Mouse (Mus musculus): ENCODE measurements around the gene Gm49359. TPM values are rescaled to one million over a fixed set of nuclear protein-coding genes. Genes with fewer than 3 reads are reported as not detected.
A peak's percentile ranks its signal among the peaks of the same experiment; 100 is the strongest.
"Not testable (repeated sequence)": the region's sequence is repeated elsewhere in the genome, so short reads cannot be mapped to it uniquely, and the experiment has no call there.

The Gm49359 gene
- 3.7 and 6.3 TPM in 2 replicates for total RNA-seq (2014; rRNA removed; ENCODE audit: low replicate concordance)
- 6.9 and 7.4 TPM in 2 replicates for polyA plus RNA-seq (2015; fragmentation: Nextera tagmentation; extraction: Ambion mirVana)

DNA sequence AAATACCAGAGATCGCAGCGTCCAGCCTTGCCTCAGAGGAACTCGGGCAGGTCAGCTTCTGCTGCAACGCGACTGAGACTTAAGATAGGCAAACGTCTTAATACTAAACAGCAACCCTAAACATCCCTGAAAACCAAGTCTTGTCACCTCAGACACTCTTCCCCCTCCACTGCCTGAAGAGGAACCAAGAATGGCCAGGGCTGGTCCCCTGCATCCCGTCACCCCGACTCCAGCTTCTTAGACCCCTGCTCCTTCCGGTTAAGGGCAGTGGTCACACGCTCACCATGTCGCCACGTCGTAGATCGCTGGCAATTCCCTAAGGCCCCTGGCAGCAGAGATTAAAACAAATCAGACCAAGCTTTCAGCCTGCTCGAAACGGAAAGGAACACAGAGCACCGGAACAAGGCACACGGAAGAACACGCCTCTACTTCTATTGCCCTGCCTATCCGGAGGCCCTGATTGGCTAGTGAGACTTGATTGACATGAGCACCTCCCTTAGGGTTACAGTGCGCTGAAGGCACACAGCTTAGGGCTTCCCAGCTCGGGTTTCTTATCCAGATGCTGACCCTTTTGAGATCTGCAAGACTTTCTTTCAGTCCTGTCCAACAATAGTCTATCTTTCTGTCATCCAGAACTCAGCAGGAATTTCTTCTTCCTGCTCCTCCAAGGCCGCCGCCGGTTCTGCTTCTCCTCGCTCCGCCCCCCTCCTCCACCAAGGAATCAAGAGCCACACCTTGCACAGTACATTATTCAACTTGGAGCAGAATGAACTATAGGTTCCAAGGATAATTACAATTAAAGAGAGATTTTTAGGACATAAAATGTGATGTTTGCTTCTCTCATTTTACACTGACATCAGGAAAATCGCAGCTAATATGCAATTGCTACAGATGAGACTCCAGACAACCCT, at the start of gene Gm49359:
Gm49359 (minus strand) TSS at position 409 of the 911 bp plus-strand sequence.
- not testable (repeated sequence) for H3K27me3 ChIP-seq (ENCODE audit: control insufficient read depth, insufficient read depth, low read length); H3K9me3 ChIP-seq (replicated peaks; ENCODE audit: control insufficient read depth, low read length); H3K4me1 ChIP-seq (ENCODE audit: control insufficient read depth, insufficient read depth); H3K36me3 ChIP-seq (replicated peaks; ENCODE audit: control insufficient read depth, insufficient read depth, low read length)
- peak; percentile 92 for DNase-seq (ENCODE audit: low spot score)
- H3K4me3 ChIP-seq (ENCODE audit: low read depth, low read length): peak within 1 kb of the TSS; percentile 62
- peak within 1 kb of the TSS; percentile 56 for H3K4me2 ChIP-seq (ENCODE audit: low read depth, low read length)
- 1% methylated on average over 28 of the region's 28 CpGs for WGBS
- peak within 1 kb of the TSS; percentile 80 for H3K27ac ChIP-seq (ENCODE audit: low read depth)
- peak within 1 kb of the TSS; percentile 72 for H3K9ac ChIP-seq (replicated peaks; ENCODE audit: low read depth, low read length)
- ATAC-seq (ENCODE audit: insufficient read depth, low read depth): peak; percentile 96

DNA sequence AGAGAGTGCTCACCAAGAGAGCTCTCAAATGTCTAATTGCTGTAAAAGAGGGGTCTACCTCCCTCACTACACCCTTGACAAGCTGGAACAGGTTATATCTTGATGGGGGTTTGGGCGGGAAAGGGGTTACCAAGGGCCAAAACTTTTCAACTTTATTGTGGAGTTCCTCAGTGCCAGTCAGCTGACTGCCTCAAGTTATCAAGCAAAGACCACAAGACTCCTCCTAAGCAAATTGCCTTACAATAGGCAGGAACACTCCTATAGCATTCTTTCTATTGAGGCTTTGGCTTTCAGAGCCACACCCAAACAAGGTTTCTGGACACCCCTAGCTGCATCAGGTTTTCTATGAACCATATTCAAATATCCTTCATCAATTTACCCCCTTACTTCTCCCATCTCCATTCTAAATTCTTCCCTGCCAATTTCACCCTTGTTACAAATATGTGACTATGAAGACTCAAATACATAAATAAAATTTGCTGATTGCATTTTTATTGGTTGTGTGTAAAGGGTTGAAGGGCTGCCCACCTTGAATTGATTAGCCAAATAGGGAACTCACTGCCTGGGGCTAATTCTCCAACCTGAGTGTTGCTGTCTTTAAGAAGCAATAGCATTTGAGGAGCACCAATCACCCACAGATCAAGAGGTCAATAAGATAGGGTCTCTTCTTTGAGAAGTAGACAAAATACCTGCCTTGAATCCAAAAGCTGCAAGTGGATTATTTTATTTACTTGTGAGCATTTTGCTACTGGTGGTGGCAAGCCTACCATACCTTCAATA, 44.2 kb upstream of the Gm49359 start:
- not testable (repeated sequence) for DNase-seq (ENCODE audit: low spot score); H3K9ac ChIP-seq (replicated peaks; ENCODE audit: low read depth, low read length); H3K4me2 ChIP-seq (ENCODE audit: low read depth, low read length); H3K27me3 ChIP-seq (ENCODE audit: control insufficient read depth, insufficient read depth, low read length); H3K4me3 ChIP-seq (ENCODE audit: low read depth, low read length); H3K9me3 ChIP-seq (replicated peaks; ENCODE audit: control insufficient read depth, low read length); ATAC-seq (ENCODE audit: insufficient read depth, low read depth); H3K4me1 ChIP-seq (ENCODE audit: control insufficient read depth, insufficient read depth); H3K36me3 ChIP-seq (replicated peaks; ENCODE audit: control insufficient read depth, insufficient read depth, low read length); H3K27ac ChIP-seq (ENCODE audit: low read depth)
- WGBS: 69% methylated on average over 1 of the region's 1 CpGs

DNA sequence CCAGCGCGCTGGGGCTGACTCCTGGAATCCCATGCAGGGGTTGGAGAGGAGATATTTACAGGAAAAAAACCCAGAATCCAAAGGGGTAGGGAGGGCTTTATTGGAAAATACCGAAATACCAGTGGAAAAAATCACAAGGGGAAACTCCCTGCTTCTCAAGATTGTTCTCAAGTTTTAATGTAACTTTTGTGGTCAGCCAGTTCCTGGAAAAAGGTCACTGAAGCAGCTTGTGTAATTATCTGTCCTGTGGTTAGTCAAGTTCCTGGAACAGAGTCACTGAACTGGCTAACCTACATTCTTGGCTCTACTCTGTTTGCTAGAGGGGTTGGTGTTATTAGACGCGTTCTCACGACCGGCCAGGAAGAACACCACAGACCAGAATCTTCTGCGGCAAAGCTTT, 6.0 kb upstream of the Gm49359 start:
- DNase-seq (ENCODE audit: low spot score); H3K27ac ChIP-seq (ENCODE audit: low read depth); H3K9ac ChIP-seq (replicated peaks; ENCODE audit: low read depth, low read length); ATAC-seq (ENCODE audit: insufficient read depth, low read depth); H3K4me2 ChIP-seq (ENCODE audit: low read depth, low read length); H3K36me3 ChIP-seq (replicated peaks; ENCODE audit: control insufficient read depth, insufficient read depth, low read length); H3K9me3 ChIP-seq (replicated peaks; ENCODE audit: control insufficient read depth, low read length); H3K4me1 ChIP-seq (ENCODE audit: control insufficient read depth, insufficient read depth); H3K4me3 ChIP-seq (ENCODE audit: low read depth, low read length); H3K27me3 ChIP-seq (ENCODE audit: control insufficient read depth, insufficient read depth, low read length): not testable (repeated sequence)
- WGBS: 90% methylated on average over 8 of the region's 8 CpGs

DNA sequence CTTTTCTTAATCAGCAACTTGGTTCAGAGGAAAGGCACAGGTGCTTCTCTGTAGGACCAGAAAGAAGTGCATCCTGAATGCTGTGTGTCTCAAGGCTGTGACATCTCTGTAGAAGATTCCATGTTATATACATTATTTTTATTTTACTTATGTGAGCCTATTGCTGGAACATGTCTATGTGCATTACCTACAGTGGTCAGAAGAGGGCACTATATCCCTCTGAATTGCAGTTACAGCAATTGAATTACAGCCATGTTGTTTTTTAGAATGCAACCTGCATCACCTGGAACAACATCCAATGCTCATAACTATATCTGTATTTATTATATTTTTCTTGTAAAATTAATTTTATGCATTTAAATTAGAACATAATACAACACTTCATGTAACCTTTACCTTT, 3.3 kb upstream of the Gm49359 start:
- ATAC-seq (ENCODE audit: insufficient read depth, low read depth); H3K4me1 ChIP-seq (ENCODE audit: control insufficient read depth, insufficient read depth); DNase-seq (ENCODE audit: low spot score); H3K27ac ChIP-seq (ENCODE audit: low read depth); H3K4me3 ChIP-seq (ENCODE audit: low read depth, low read length); H3K9ac ChIP-seq (replicated peaks; ENCODE audit: low read depth, low read length); H3K36me3 ChIP-seq (replicated peaks; ENCODE audit: control insufficient read depth, insufficient read depth, low read length); H3K27me3 ChIP-seq (ENCODE audit: control insufficient read depth, insufficient read depth, low read length); H3K9me3 ChIP-seq (replicated peaks; ENCODE audit: control insufficient read depth, low read length); H3K4me2 ChIP-seq (ENCODE audit: low read depth, low read length): not testable (repeated sequence)
- peak; percentile 38 for TF ChIP-seq CTCF (IDR thresholded peaks at IDR 0.05; ENCODE audit: low read depth)

Small RNAs within 50 kb of the gene (microRNA-seq; reads per million reads assigned to microRNA genes)
- not detected for gene Gm22256

Other genes with a start within 250 kb of the Gm49359 start
- gene Gm3604, start 83.7 kb downstream of the Gm49359 start, total RNA-seq (2014; rRNA removed; ENCODE audit: low replicate concordance): 0.19 TPM in 1 of 2 replicates, not detected in the other
- gene Gm3604, start 83.7 kb downstream of the Gm49359 start, polyA plus RNA-seq (2015; fragmentation: Nextera tagmentation; extraction: Ambion mirVana): 2.0 TPM in 2 replicates
- 2.6 TPM in 1 of 2 replicates, not detected in the other for gene Zfp935, start 91.7 kb upstream of the Gm49359 start, total RNA-seq (2014; rRNA removed; ENCODE audit: low replicate concordance)
- not detected in 2 replicates for gene Zfp935, start 91.7 kb upstream of the Gm49359 start, polyA plus RNA-seq (2015; fragmentation: Nextera tagmentation; extraction: Ambion mirVana)
- gene Zfp934, start 104.4 kb upstream of the Gm49359 start, total RNA-seq (2014; rRNA removed; ENCODE audit: low replicate concordance): 4.9 and 7.0 TPM in 2 replicates
- gene Zfp934, start 104.4 kb upstream of the Gm49359 start, polyA plus RNA-seq (2015; fragmentation: Nextera tagmentation; extraction: Ambion mirVana): 6.6 and 7.4 TPM in 2 replicates
- 3.3 and 3.6 TPM in 2 replicates for gene 6720489N17Rik, start 157.3 kb upstream of the Gm49359 start, total RNA-seq (2014; rRNA removed; ENCODE audit: low replicate concordance)
- 4.1 and 4.9 TPM in 2 replicates for gene 6720489N17Rik, start 157.3 kb upstream of the Gm49359 start, polyA plus RNA-seq (2015; fragmentation: Nextera tagmentation; extraction: Ambion mirVana)